Mouse (Mus musculus): ENCODE data around the gene Lingo4.

The Lingo4 gene

DNA sequence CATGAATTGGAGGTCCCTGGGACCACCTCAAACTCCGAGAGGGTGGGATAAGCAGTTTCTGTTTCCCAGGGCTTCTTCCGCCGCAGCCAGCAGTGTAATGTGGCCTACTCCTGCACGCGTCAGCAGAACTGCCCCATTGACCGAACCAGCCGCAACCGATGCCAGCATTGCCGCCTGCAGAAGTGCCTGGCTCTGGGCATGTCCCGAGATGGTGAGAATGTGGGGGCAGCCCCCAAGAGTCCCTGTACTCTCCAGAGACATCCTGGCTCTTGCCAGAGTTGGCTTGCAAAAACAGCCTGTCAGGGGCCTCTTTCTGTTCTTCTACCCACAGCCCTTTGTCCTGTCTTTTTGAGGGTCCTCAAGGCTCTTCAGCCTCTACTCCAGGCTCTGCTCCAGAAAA is 10.9 kb upstream of the Lingo4 start:
- DNase-seq (ENCODE audit: low read depth) = no peak

DNA sequence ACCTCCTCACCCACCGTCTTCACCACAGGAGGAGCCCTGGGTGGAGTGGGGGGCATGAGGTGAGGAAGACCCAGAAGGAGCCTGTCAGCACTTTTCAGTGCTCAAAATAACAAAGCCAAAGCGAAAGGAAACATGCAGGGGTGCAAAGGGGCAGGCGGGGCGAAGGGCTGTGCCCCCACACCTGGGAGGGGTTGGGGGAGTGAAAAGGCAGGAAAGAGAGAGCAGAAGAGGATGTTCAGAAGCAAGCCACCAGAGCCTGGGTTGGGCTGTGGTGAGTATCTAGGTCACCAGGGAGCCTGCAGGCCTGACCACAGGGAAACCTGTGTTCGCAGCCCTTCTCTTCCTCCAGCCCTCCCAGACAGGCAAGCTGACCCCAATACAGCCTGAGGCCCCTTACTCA is 10.3 kb upstream of the Lingo4 start:
- no peak for DNase-seq (ENCODE audit: low read depth)

DNA sequence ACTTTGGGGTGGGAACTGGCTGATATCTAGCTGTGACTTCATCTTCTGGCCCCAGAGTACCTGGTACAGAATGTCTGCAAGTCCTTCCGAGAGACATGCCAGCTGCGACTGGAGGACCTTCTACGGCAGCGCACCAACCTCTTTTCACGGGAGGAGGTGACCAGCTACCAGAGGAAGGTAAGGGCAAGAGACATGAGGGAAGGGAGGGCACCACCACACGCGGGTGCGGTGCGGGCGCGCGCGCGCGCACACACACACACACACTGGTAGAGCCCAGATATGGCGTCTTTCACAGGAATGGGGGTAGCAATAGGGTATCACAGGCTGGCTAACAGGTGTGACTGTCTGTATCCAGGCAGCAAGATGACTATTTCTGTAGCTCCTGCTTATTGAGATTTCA is 8.9 kb upstream of the Lingo4 start:
- DNase-seq (ENCODE audit: low read depth) = no peak

DNA sequence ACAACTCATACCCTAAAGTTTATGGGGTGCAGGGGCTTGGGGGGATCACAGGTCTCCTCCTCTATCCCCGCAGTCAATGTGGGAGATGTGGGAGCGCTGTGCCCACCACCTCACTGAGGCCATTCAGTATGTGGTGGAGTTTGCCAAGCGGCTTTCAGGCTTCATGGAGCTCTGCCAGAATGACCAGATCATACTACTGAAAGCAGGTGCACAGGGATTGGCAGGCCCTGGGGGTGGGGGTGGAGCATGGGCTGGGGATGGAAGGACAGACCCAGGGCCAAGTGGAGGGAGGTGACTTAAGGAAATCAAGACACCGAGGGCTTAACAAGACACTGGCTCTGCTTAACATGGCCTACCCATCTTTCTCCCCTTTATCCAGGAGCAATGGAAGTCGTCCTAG is 7.3 kb upstream of the Lingo4 start:
- no peak for DNase-seq (ENCODE audit: low read depth)

DNA sequence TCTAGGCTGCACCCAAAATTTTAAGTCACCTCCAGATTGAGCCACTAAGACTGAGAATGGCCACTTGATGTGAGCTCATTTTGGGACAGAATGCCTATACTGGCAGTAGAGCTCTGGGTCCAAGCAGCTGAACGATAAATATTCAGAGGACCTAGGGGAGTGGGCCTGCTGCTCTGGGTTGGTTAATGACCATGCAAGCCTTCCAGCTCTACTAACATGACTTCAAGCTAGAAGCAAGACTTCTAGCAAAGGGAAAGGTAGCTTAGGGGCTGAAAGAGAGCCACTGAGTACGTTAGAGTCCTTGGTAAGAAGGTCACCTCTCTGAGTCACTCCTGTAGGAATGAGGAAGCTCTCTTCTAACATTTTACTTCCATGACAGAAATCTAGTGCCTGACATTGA is 6.2 kb upstream of the Lingo4 start:
- no peak for DNase-seq (ENCODE audit: low read depth)

DNA sequence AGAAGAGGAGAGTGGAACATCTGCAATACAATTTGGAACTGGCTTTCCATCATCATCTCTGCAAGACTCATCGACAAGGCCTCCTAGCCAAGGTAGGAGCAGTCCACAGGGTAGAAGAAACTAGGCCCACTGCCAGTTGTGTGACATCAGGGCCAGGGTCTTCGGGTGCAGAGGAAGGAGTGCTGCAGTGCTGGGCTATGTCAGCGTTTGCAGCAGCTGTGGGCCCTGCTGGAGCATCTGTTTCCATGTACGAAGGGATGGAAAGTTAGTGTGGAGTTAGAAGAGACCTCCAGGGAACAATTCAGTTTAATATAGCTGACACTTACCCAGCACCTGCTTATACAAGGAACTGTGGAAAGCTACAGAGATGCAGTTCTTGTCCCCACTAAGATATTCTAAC is 5.3 kb upstream of the Lingo4 start:
- no peak for DNase-seq (ENCODE audit: low read depth)

DNA sequence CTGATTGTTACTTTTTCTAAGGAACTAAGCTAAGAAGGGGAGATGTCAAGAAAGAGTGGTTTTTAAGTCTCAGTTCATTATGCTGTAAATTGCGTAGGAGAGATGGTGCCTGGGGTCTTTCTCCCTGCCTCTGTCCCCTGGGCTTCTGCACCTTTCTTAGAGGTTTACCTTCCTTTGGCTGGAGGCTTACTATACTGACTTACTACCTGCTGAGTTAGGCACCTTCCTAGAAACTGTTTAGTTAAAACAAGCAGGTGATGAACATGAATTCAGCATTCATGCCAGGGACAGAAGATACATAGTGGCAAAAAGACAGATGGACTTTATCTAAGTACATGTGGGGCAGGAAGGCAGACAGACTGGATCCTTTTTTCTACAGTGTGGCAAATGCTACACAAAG is 2.0 kb upstream of the Lingo4 start:
- DNase-seq (ENCODE audit: low read depth) = no peak

DNA sequence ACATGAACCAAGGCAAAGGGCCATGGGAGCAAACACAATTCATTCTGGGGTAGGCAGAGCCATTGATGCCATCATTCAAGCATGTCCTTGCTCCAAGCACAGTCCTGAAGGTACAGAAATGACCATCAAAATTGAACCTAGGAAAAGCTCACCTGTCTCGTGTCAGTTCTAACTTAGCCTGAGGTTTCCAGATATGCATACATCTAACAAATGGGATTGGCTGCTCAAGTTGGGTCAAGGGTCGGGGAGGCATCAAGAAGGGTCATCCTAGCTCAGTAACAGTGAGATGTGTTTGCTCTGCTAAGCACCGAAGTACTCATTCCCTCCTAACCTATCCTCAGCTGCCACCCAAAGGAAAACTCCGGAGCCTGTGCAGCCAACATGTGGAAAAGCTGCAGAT is 1.5 kb upstream of the Lingo4 start:
- no peak for DNase-seq (ENCODE audit: low read depth)

DNA sequence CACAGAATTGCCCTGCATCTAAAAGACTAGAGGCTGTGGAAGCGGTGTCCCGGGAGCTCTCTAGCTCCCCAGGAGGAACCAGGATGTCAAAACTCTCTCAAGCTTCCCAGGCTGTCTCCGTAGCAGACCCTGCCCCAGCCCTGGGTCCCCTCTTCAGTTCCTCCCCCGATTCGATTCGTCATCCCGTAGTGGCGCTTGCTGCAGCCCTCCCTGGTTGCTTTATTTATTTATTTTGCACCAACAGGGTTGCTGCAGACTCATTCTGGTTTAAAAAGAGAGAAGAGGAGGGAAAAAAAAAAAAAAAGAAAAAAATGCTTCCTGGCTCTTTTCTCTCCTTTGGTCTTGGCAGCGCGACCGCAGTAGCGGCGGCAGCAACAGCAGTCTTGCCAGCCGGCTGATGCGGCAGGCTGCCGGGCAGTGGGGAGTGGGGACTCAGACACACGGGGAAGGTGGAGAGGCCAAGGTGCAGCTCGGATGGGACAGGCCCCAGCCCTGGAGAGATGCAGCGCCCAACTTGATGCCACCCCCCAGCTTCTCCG is 695 bp downstream of the Lingo4 start:
- no peak for DNase-seq (ENCODE audit: low read depth)

DNA sequence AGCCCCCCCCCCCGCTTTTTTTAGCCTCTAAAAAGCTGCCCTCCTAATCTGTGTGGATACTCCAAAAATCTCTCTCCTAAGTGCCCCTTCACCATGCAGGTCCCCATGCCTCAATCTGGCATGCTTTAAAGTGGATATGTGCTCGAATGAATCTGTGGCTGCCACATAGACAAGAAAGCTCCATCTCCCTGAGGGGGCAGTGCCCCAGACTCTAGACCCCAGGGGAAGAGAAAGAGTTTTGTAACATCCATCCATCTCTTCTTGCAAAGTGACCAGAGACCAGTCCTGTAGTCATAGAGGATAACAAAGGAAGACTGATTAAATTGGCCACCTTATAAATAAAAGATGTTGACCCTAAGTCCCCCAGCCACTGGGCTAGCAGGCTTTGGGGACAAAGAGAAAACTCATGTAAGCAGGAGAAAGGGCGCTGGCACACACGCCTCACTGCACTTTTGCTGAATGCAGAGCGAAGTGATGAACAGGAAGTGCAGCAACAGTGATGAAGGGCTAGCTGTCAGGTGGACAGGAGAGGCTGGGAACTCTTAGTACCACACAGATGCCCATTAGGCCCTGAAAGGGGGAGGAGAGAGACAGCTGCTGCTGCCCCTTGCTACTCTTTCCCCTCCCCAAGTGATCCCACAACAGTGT is 1.5 kb downstream of the Lingo4 start:
- no peak for DNase-seq (ENCODE audit: low read depth)

DNA sequence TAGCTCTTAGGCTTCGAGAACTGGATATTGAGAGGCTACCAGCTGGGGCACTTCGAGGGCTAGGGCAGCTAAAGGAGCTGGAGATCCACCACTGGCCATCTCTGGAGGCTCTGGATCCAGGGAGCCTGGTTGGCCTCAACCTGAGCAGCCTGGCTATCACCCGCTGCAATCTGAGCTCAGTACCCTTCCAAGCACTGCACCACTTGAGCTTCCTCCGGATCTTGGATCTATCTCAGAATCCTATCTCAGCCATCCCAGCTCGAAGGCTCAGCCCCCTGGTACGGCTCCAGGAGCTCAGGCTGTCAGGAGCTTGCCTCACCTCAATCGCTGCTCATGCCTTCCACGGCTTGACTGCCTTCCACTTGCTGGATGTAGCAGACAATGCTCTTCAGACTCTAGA is 4.1 kb downstream of the Lingo4 start:
- DNase-seq (ENCODE audit: low read depth) = no peak

DNA sequence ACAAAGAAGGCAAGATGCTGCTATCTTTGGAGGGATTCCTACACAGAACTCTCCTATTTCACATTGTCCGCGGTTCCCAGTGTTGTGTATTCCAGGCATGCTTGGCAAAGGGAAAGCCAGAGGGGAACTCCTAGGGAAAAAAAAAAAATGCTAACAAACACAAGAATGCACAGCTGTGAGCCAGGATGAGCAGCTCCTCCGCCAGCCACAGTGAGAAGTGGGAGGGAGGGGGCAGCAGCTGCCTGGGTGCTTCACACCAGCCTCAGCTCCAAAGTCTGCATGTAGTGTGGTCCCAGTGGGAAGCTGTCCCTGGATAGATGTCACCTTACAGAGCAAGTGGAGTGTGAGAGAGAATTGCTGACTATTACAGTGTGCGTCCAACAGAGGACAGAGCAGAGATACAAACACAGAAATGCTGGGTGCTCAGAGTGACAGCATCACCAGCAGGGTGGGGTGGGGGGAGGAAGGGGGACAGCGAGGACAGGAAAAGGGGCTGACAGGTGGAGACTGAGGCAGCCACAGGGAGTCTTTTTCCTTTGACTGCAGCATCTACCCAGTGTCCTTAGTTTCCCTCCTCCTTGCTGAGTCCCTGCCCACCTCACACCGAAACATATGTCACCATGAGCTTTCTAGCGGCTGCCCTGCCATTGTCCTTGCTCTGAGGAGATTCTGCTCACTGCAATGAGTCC is 6.2 kb downstream of the Lingo4 start:
- no peak for DNase-seq (ENCODE audit: low read depth)

DNA sequence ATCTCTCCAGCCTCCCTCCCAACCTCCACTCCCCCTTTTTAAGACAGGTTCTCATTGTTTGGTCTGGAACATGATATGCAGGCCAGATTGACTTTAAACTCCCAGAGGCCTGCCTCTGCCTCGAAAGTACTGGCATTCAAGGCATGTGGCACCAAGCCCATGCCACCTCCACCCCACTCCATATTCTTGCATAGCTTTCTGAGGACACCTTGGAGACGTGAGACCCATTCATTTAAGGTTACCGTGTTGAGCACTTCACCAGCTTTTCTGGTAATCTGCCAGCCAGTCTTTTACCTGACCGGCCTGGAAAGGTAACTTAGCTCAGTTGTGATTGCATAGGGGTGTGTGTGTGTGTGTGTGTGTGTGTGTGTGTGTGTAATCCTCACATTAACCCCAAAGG is 7.2 kb downstream of the Lingo4 start:
- no peak for DNase-seq (ENCODE audit: low read depth)

DNA sequence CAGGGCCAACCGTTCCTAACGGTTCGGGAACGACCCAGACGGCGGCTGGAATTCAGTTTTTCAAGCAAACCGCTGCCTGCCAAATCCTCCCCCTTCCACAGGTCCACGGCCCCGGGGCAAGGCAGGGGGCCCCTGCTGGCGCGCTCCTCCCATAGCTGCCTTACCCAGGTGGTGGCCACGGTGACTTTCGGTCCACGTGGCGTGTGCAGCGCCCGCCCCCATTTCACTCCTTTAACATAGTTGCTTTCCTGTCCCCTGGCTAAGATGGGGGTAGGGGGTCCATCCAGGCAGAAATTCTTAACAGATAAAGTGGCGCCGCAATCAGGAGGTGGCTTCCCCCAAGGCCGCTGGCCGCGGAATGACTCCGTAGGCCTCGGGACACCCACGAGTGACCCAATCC is 14.2 kb downstream of the Lingo4 start:
- peak; percentile 10 for DNase-seq (ENCODE audit: low read depth)

DNA sequence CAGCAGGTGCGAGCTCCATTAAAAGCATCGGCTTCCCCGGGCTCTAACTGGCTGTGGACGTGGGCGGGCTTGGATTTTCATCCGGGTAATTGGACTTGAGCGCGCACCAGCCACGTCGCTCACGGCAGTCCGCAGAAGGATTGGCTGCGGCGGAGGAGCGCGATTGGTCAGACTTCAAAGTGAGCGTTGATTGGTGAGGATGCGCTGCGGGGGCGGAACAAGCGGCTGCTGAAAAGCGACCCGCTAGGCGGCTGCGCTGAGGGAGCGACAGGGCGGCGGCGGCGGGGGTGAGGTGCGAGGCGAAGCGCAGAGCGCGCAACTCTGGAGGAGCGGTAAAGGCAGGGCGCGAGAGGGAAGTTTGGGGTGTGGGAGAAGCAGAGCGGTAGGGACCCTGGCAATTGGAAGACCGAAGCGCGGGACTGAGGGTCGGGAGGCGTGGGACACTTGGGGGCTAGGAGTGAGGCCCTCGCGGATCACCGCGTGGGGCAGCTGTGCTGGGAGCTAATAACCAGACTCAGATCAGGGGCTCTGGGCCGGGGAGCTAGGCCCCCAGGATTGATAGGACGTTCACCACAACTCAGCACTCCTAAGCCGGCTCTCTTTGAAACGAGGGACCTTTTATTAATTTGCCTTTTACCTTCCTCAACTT is 14.8 kb downstream of the Lingo4 start, which contains the start of gene Tdrkh:
TSS of gene Tdrkh (plus strand) at position 243 of the 649 bp plus-strand sequence.
- DNase-seq (ENCODE audit: low read depth) = peak; percentile 86

DNA sequence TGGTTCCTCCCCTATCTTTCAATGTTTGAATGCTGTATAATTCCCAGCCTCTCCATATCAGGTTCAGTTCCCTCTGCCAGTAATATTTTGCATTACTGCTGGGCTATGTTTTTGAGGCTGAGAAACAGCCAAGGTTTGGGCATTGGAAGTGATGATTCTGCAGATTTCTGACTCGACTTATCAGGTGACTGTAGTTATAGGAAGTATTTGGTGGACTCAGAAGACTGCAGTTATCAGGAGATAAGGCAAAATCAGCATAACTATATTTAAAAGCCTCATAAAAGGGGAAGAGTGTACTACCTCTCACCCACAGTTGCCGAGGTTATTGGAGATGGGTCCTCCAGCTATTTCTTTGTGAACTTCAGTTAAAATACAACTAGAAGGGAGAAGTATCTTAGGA is 32.7 kb downstream of the Lingo4 start:
- no peak for DNase-seq (ENCODE audit: low read depth)

DNA sequence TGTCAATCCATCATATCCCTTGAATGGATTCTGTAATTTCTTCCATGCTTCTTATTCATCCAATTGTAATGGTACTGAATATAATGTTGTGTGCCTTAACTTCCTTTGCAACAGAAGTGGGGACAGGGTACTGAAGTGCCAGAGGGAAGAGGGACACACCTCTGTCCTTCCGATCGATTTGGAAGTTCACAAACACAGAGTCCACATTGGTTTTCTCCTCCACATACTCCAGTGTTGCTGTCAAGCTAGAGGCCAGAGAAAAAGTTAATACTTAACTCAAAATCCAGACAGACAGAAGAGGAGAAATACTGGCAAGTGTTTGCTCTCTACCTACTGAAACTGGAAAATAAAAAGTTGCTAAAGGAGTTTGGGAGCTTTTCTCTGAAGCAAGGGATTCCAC is 36.0 kb downstream of the Lingo4 start:
- no peak for DNase-seq (ENCODE audit: low read depth)

DNA sequence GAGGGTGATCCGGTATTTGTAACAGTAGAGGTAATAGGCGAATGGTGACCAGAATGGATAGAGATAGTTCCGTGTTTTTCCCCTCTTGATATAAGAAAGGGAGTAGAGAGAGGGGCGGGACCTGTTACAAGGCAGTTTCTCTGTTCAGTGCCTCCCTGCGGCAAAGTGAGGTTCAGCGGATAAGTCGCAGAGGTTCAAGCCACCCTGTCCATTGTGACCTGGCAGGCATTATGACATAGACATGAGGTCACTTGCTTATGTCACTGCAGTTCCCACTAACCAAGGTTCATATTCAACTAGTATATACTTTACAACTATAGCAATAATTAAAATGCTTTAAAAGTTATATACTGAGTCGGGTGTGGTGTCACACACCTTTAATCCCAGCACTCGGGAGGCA is 38.1 kb downstream of the Lingo4 start:
- no peak for DNase-seq (ENCODE audit: low read depth)

DNA sequence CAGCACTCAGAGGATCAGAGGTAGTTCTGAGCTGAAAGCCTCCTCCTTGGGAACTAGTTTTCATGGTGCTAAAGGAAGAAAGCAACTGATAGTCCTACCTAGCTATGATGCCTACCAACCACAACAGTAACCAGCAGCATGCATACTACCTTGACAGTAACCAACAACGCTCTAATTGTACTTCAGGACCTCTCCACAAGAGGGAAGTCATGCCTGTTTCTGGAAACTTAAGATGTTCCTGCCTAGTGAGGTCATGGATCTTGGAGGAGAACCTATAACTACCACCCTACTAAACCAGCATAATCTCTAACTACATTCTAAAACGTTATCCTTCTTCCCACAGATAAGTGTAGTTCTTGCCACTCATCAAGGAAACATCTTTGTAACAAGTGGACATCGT is 42.9 kb downstream of the Lingo4 start:
- peak; percentile 29 for DNase-seq (ENCODE audit: low read depth)

DNA sequence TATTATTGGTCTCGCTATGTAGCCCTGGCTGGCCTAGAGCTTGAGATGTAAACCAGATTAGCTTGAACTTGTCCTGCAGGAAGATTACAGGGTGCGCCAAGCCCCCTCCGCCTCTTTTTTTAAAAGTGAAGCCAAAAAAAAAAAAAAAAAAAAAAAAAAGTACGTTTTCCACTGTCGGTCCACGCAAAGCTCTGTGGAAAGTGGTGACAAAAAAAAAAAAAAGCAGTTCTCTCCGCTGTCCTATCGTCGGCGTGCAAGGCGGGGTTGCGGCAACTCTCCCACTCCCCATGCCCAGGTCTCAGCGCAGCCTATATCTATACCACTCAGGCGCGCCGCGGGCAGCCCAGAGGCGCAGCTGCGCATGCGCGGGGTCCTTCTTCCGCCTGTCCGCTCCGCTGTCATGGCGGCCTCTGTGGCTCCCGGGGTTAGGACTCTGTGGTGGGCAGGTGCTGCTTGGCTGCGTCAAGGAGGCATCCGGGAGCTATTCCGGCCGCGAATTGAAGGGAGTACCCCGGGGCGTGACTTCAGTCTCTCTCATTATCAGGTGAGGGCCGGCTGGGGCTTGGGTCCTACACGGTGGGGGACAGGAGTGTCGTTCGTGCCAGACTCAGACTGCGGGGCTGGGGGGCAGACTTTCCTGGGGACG is 44.8 kb downstream of the Lingo4 start, which contains the start of gene Mrpl9:
TSS of gene Mrpl9 (plus strand) at position 368 of the 646 bp plus-strand sequence.
- peak; percentile 81 for DNase-seq (ENCODE audit: low read depth)

DNA sequence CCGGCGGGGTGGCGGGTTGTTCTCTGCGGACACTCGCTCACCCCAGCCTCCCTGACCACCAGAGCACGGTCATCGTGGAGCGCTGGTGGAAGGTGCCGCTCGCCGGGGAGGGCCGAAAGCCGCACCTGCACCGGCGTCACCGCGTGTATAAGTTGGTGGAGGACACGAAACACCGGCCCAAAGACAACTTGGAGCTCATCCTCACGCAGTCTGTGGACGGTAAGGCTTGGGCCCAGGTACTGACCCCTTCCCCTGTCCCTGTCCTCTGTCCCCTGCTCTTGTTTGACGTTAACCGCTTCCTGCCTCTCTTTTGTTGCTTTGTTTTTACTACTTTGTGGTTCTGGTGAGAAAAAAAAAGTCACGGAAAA is 45.3 kb downstream of the Lingo4 start, which contains the start of gene Oaz3:
TSS of gene Oaz3 (minus strand) at position 319 of the 368 bp plus-strand sequence.
- no peak for DNase-seq (ENCODE audit: low read depth)

DNA sequence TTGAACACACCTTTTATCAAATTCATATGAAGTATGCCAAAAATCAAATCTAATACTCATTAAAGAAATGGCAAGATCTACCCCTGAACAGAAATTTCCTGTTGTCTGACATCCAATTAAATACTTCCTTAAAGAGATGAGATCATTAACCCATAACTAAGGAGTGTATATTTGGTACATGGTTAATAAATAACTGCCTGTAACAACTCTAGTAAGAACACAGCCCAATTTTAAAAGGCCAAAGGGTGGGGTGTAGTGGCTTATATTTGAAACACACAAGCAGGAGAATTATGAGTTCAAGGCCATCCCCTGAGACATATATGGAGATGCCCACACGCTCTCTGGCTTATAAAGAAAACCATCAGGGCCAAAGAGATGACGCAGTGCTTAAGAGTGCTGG is 51.1 kb downstream of the Lingo4 start:
- no peak for DNase-seq (ENCODE audit: low read depth)
